Mouse (Mus musculus) hindbrain, embryonic 13.5 days (tissue): ENCODE measurements at regions not wholly inside any gene's neighbourhood (a gene's known extent, or its start where the extent isn't known, plus 50 kb on each side); places are given as distances from the start of the nearest gene placed in this dataset.

Source experiments
- ATAC-seq: fragments of 200-750 bp; cut with Nextera tagmentation; 2 replicates; pipeline ENCODE4 v1.8.0; 2017; ENCODE audit warnings: moderate TSS enrichment; ENCODE audit not compliant: low FRiP score
- H3K27ac ChIP-seq: fragments of 300-500 bp; sonication (generic); 2 replicates; pipeline ENCODE4 v1.5.1; 2015; ENCODE audit warnings: inconsistent platforms, mild to moderate bottlenecking, moderate library complexity
- H3K27me3 ChIP-seq: fragments of 300-500 bp; sonication (generic); 2 replicates; pipeline ENCODE4 v1.6.1; 2015; ENCODE audit warnings: mild to moderate bottlenecking, inconsistent platforms
- H3K36me3 ChIP-seq: fragments of 300-500 bp; sonication (generic); 2 replicates; pipeline ENCODE4 v1.6.1; 2015; ENCODE audit warnings: mild to moderate bottlenecking, inconsistent platforms
- H3K4me1 ChIP-seq: fragments of 300-500 bp; sonication (generic); replicated peaks from 2 replicates; pipeline ENCODE4 v1.6.1; 2015; ENCODE audit warnings: inconsistent platforms
- H3K4me2 ChIP-seq: fragments of 300-500 bp; sonication (generic); 2 replicates; pipeline ENCODE4 v1.6.1; 2015; ENCODE audit warnings: inconsistent platforms, mild to moderate bottlenecking, moderate library complexity
- H3K4me3 ChIP-seq: fragments of 300-500 bp; sonication (generic); 2 replicates; pipeline ENCODE4 v1.5.1; 2015; ENCODE audit warnings: mild to moderate bottlenecking, inconsistent platforms
- H3K9ac ChIP-seq: fragments of 300-500 bp; sonication (generic); 2 replicates; pipeline ENCODE4 v1.6.1; 2015; ENCODE audit warnings: mild to moderate bottlenecking, inconsistent platforms
- H3K9me3 ChIP-seq: fragments of 300-500 bp; sonication (generic); 2 replicates; pipeline ENCODE4 v1.6.1; 2016; ENCODE audit warnings: inconsistent platforms
- WGBS: fragments of 180-500 bp; shearing (Covaris S2); methylation state at CpG from one replicate; pipeline ENCODE4 v1.1.7; 2015; 5-methylcytosine and 5-hydroxymethylcytosine counted together

DNA sequence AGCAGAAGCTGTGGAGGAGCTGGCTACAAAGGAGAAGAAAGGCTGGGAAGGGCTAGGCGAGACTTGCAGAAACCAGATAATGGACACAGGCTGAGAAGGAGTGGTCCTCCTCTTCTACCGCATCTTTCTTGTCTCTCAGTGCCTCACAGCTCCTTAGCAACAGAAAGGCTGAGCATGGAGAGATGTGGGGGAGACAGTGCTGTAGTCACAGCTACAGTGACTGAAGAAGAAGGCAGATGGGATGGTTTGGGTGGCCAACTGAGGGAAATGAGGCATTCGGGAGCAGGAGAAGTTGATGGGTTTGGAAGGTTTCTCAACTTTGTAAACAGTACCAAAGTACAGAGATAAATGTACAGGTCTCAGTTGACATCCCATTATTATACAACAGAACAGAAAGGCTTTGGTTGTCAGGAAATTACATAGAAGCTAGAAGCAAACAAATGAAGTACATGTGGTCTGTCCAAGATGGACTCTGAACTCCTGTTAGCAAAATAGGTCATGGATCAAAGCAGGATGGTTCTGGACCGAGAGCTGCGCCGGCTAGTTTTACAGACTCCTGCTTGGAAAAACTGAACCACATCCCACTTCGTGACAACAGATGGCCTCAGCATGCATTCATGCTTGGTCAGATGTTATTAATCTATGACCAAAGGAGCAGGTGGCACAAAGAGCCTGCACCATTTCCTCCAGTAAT, 160.4 kb downstream of the 1190002N15Rik start:
- 45% methylated on average over 7 of the region's 7 CpGs for WGBS
- Histone ChIP-seq H3K4me1 (peaks cover 17% of the 10 kb centered on the region), H3K27me3 (no peaks in the 10 kb centered on the region), H3K36me3 (no peaks in the 10 kb centered on the region), H3K9ac (no peak overlapping the region), H3K27ac (0 out of 2 replicates have a peak overlapping the region, but pooled peaks have one; percentile 13), H3K9me3 (no peaks in the 10 kb centered on the region), H3K4me3 (no peak overlapping the region), H3K4me2 (no peak overlapping the region)
- ATAC-seq = no peak

DNA sequence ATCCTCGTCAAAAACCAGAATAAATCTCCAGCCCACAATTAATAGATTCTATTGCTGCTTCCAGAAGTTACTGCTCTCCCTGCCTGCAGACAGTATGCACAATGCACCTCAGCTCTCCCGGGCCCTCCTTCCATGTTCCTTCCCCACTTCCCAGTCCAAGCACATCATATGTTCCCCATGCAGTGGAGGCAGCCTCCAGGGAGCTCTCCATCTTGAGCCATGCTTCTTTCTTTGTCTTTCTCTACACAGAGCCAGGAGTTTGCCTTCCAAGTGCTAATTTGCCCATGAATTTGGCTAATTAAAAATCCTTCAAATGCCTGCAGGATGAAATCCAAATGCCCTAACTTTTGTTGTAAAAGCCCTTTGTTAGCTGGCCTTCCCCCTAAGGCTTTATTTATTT, 166.9 kb downstream of the 1190002N15Rik start:
- 74% methylated on average over 2 of the region's 2 CpGs for WGBS

DNA sequence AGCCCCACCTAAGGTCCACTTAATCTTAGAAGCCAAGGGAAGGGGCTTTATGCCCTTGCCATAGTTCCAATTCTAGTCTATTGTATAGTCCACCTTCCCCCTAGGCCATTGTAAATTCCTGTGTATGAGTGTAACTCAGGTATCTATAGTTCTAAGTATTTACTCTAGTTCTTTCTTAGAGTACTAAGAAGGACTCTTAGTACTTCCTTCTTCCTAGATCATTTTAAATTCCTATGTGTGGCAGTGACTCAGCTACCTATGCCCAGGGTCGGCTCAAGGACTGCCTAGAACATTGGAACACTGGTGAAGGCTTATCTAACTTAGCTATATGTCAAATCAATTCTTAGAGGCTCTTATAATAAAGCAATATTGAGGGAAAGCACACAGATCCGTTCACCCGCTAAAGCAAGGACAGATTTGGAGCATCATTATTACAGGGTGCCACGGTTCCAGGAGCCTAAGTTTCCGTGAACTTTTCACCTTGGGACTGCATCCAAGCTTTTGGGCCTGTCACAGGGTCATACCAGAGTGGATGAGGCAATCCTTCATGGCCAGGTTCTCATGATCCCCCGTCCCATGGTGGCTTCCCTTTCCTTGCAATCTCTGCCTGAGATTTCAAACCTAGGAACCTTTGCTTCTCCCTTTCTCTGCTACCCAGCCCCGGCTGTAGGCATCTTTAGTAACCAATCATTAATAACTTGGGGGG, 169.5 kb downstream of the 1190002N15Rik start:
- no peak overlapping the region for H3K27ac ChIP-seq
- no peaks in the 10 kb centered on the region for H3K9me3 ChIP-seq
- H3K36me3 ChIP-seq = no peaks in the 10 kb centered on the region
- no peak overlapping the region for H3K9ac ChIP-seq
- H3K4me3 ChIP-seq = no peak overlapping the region
- WGBS = 91% methylated on average over 7 of the region's 7 CpGs
- no peaks in the 10 kb centered on the region for H3K27me3 ChIP-seq
- H3K4me2 ChIP-seq = no peak overlapping the region
- ATAC-seq = no peak
- no peaks in the 10 kb centered on the region for H3K4me1 ChIP-seq

More for the DNA sequence above, 166.9 kb downstream of the 1190002N15Rik start:
- Histone ChIP-seq H3K4me3 (no peak overlapping the region), H3K27ac (no peak overlapping the region), H3K9me3 (no peaks in the 10 kb centered on the region), H3K27me3 (no peaks in the 10 kb centered on the region), H3K36me3 (no peaks in the 10 kb centered on the region), H3K4me2 (no peak overlapping the region), H3K4me1 (no peaks in the 10 kb centered on the region), H3K9ac (no peak overlapping the region)
- no peak for ATAC-seq

DNA sequence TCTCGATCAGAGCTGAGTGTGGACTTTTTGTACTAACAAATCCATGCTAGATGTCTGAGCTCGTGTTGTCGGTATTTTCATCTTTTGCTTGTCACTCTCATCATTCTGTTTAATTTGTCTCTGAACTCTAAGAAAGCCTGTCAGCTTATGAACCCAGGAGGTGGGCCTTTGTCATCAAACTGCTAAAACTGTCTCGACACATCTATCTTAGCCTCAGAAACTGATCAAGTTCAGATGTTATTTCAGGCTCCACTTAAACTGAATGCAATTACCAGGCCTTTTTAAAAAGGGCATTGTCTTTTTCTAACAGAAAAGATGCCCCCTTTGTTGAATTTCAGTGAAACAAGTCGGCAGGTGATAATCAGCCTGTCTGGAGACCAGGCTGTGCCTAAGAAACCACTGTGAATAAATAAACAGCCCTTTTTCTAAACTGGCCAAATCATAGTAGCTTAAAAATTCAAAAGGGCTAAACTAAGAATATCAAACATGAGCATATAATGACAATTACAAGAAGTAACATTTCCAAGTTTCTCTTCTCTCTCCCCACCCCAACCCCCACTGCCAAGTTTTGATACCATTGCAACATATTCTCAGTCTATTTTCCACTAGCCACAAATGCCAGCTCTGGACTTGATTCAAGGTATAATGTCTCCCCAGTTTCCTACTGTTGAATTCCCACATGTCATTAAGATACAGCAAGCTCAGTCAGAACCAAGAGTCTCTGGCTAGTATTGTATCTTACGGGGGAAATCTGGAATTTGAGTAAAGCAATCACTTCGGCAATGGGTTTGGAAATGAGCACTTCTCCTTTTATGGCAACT, 175.8 kb downstream of the 1190002N15Rik start:
- no peak overlapping the region for H3K27ac ChIP-seq
- H3K27me3 ChIP-seq = no peaks in the 10 kb centered on the region
- no peak for ATAC-seq
- H3K36me3 ChIP-seq = no peaks in the 10 kb centered on the region
- 0 out of 2 replicates have a peak, but pooled peaks cover 6% of the 10 kb centered on the region for H3K4me1 ChIP-seq
- 38% methylated on average over 7 of the region's 7 CpGs for WGBS
- no peak overlapping the region for H3K9ac ChIP-seq
- H3K4me3 ChIP-seq = no peak overlapping the region
- no peaks in the 10 kb centered on the region for H3K9me3 ChIP-seq
- no peak overlapping the region for H3K4me2 ChIP-seq

DNA sequence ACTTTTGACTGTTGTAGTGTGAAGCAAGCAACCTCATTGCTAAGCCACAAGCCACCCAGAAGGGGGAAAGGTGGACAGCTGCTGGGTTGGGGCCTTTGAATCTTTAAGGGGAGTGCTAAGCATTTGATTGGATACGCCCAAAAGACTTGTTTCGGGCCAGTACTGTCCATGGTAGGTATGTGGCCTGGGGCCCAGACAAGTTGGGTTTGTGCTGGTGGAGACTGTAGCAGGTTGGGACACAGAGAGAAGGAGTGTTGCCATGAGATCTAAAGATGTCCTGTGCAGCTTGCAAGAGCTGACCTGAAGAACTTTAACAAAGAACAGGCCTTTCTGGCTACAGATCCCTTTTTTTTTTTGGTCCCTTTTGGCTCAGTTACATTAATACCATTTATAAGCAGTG, 176.9 kb downstream of the 1190002N15Rik start:
- Histone ChIP-seq H3K27me3 (no peaks in the 10 kb centered on the region), H3K4me2 (no peak overlapping the region), H3K27ac (no peak overlapping the region), H3K9me3 (no peaks in the 10 kb centered on the region), H3K4me1 (0 out of 2 replicates have a peak, but pooled peaks cover 6% of the 10 kb centered on the region), H3K9ac (no peak overlapping the region), H3K4me3 (no peak overlapping the region), H3K36me3 (no peaks in the 10 kb centered on the region)
- 91% methylated on average over 2 of the region's 2 CpGs for WGBS
- ATAC-seq = no peak

DNA sequence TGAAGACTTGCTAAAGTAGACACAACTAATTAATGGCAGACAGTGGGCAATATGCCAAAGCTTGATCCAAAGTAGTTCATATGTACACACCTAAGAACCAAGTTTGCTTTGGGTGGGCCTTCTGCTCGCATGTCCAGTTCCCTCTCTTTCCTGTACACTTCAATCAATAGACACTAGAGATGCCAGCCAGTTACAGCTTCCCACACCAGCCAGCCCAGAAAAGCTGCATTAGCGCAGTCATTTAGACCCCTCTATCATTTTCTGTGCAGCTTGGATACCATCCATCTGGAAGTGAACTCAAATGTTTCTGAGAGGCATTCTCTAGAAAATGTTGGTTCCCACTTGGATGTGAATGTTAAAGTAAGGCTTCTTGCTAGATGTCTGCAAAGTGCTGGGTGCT, 179.7 kb downstream of the 1190002N15Rik start:
- 89% methylated on average over 2 of the region's 2 CpGs for WGBS
- Histone ChIP-seq H3K4me3 (no peak overlapping the region), H3K9ac (no peak overlapping the region), H3K4me1 (0 out of 2 replicates have a peak, but pooled peaks cover 6% of the 10 kb centered on the region), H3K4me2 (no peak overlapping the region), H3K27ac (no peak overlapping the region), H3K36me3 (no peaks in the 10 kb centered on the region), H3K9me3 (no peaks in the 10 kb centered on the region), H3K27me3 (no peaks in the 10 kb centered on the region)
- ATAC-seq = no peak

DNA sequence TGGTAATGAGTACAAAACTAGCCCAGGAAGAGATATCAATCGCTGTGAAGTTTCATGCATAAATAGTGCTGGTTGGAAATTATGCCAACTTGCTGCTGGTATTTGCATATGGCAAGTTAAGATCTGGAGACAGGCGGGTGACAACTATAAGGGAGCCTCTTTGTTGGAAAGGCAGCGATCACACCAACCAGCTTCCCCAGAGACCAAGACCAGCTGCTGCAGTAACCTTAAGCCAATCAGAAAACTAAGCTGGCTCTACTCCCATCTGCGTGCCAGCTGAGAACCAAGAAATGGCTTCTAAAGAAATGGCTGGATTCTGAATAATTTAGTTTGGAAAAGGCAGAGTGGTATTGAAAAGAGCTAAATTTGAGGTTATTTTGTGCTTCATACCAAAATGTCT, 195.9 kb downstream of the 1190002N15Rik start:
- H3K36me3 ChIP-seq = no peaks in the 10 kb centered on the region
- no peaks in the 10 kb centered on the region for H3K4me1 ChIP-seq
- no peak overlapping the region for H3K27ac ChIP-seq
- no peak overlapping the region for H3K4me2 ChIP-seq
- no peaks in the 10 kb centered on the region for H3K27me3 ChIP-seq
- no peaks in the 10 kb centered on the region for H3K9me3 ChIP-seq
- ATAC-seq = peak; percentile 78; the same call in 1 of the 2 replicates
- no peak overlapping the region for H3K4me3 ChIP-seq
- WGBS = 45% methylated on average over 4 of the region's 4 CpGs
- H3K9ac ChIP-seq = no peak overlapping the region

DNA sequence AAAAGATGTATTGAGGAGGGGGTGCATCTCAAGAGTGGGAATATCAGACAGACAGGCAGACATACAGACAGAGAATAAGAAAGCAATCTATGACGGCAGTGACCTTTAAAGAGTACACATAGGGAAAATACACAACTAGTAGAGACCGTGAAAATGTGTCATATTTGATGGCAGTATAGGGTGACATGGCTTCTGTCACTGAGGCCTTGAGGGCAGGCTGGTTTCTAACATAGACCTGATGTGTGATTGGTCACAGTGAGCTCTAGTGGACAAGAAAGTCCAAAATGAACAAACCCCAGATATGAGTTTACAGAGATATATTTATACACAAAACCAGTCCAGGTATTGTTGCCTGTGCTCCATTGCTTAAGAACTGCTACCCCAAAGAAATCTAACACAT, 196.3 kb downstream of the 1190002N15Rik start:
- 83% methylated on average over 2 of the region's 2 CpGs for WGBS
- no peaks in the 10 kb centered on the region for H3K4me1 ChIP-seq
- no peak overlapping the region for H3K27ac ChIP-seq
- H3K9me3 ChIP-seq = no peaks in the 10 kb centered on the region
- H3K36me3 ChIP-seq = no peaks in the 10 kb centered on the region
- no peaks in the 10 kb centered on the region for H3K27me3 ChIP-seq
- no peak overlapping the region for H3K4me2 ChIP-seq
- ATAC-seq = no peak
- H3K4me3 ChIP-seq = no peak overlapping the region
- H3K9ac ChIP-seq = no peak overlapping the region

DNA sequence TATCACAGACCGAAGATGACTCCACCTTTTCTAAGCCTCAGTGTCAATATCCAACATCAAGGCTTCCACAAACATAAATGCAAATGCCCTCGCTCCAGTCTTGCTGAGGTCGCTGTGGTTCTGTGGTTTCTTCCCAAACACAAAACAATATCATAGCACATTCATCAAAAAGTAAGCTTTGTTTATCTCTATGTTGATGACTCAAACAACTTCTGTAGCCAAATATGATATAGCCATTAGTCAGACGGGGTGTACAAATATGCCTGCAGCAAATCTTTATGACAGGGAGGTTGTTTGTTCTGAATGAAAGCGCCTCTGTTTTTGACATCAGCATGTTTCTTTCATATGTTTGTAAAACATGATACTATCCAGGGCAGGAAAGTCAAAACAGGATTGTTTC, 204.4 kb downstream of the 1190002N15Rik start:
- H3K27ac ChIP-seq = no peak overlapping the region
- H3K9me3 ChIP-seq = no peaks in the 10 kb centered on the region
- H3K4me3 ChIP-seq = no peak overlapping the region
- 91% methylated on average over 5 of the region's 5 CpGs for WGBS
- no peaks in the 10 kb centered on the region for H3K27me3 ChIP-seq
- no peak overlapping the region for H3K9ac ChIP-seq
- no peaks in the 10 kb centered on the region for H3K36me3 ChIP-seq
- ATAC-seq = no peak
- no peaks in the 10 kb centered on the region for H3K4me1 ChIP-seq
- no peak overlapping the region for H3K4me2 ChIP-seq

DNA sequence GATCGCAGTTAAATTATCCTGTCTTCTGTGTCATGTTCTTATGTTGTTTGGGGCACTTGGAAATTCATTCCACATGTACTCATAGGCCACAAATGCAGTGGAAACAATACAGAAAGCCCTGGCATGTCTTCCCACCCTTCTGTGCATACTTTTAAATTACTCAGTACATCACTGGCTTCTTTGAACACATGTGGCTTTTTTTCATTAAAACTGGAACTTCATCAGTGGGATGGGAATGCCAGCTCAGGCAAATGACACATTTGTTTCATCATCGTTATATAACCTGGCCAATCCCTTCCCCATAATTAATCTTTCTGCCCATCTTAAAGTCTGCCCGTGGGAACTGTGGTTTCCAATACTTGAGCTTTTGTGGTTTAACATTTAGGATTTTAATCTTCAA, 214.9 kb downstream of the 1190002N15Rik start:
- Histone ChIP-seq H3K4me3 (no peak overlapping the region), H3K9ac (no peak overlapping the region), H3K9me3 (0 out of 2 replicates have a peak, but pooled peaks cover 4% of the 10 kb centered on the region), H3K4me2 (no peak overlapping the region), H3K27me3 (no peaks in the 10 kb centered on the region), H3K27ac (no peak overlapping the region), H3K4me1 (no peaks in the 10 kb centered on the region), H3K36me3 (no peaks in the 10 kb centered on the region)
- no peak for ATAC-seq
- WGBS = 91% methylated on average over 3 of the region's 3 CpGs

DNA sequence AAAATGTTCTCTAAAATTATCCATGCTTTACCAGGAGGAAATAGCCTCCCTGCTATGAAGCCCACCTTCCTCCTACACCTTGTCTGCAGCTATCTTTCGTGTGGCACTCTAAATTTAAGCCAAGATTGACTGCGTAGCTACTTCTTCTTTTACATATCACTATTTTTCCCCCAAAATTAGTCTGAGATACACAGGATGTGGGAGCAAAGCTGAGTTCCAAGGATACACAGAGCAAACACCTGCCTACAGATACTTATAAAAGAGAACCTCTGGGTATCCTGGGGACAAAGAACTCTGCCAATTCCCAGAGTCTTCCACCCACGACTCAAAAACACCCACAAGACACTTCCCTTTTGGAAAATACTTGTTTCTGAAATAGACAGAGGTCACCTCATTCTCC, 235.3 kb downstream of the 1190002N15Rik start:
- no peak for ATAC-seq
- H3K27me3 ChIP-seq = no peaks in the 10 kb centered on the region
- no peak overlapping the region for H3K27ac ChIP-seq
- no peak overlapping the region for H3K9ac ChIP-seq
- no peaks in the 10 kb centered on the region for H3K9me3 ChIP-seq
- no peaks in the 10 kb centered on the region for H3K4me1 ChIP-seq
- no peaks in the 10 kb centered on the region for H3K36me3 ChIP-seq
- WGBS = 75% methylated on average over 3 of the region's 3 CpGs
- no peak overlapping the region for H3K4me2 ChIP-seq
- no peak overlapping the region for H3K4me3 ChIP-seq

DNA sequence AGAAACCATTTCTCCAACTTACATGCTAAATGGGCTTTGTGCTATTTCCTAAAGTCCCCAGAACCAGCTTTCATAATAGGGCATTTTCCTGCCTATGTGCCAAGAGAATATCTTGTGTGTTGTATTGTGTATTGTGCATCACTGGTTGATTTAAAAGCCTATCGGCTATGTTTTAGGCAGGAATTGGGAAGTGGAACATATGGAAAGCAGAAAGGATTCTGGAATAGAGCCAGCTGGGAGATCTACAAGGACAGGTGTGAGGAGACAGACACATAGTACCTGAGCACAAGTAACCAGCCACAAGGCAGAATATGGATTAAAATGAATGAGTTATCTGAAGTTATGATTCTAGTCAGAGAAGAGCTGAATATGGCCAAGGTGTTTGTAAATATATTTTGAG, 236.0 kb downstream of the 1190002N15Rik start:
- Histone ChIP-seq H3K27me3 (no peaks in the 10 kb centered on the region), H3K27ac (no peak overlapping the region), H3K9ac (no peak overlapping the region), H3K36me3 (no peaks in the 10 kb centered on the region), H3K4me2 (no peak overlapping the region), H3K4me3 (no peak overlapping the region), H3K4me1 (no peaks in the 10 kb centered on the region), H3K9me3 (no peaks in the 10 kb centered on the region)
- WGBS = 77% methylated on average over 1 of the region's 1 CpGs
- no peak for ATAC-seq
